Mouse (Mus musculus) forebrain, embryonic 14.5 days (tissue): ENCODE data around the gene Wdr24. TPM values are rescaled to one million over a fixed set of nuclear protein-coding genes. Genes with fewer than 3 reads are reported as not detected.
"Not testable (repeated sequence)": the region's sequence is repeated elsewhere in the genome, so short reads cannot be mapped to it uniquely, and the experiment has no call there.

ENCODE experiments used
- ATAC-seq: fragments of 200-750 bp; cut with Nextera tagmentation; 2 replicates; pipeline ENCODE4 v1.8.0; 2017; ENCODE audit warnings: mild to moderate bottlenecking, moderate library complexity
- DNase-seq: peaks from one replicate; pipeline ENCODE4 v3.0.0-alpha.2; 2015; ENCODE audit warnings: low spot score
- H3K27ac ChIP-seq: fragments of 300-500 bp; sonication (generic); 2 replicates; pipeline ENCODE4 v1.5.1; 2014; ENCODE audit warnings: low read depth, mild to moderate bottlenecking, control low read depth, low read length, moderate library complexity
- H3K27me3 ChIP-seq: fragments of 300-500 bp; sonication (generic); replicated peaks from 2 replicates; pipeline ENCODE4 v1.6.1; 2014; ENCODE audit warnings: low read length, control low read depth, mixed read lengths; ENCODE audit not compliant: control insufficient read depth, insufficient read depth
- H3K36me3 ChIP-seq: fragments of 300-500 bp; sonication (generic); 2 replicates; pipeline ENCODE4 v1.6.1; 2014; ENCODE audit warnings: low read length, control low read depth; ENCODE audit not compliant: control insufficient read depth, insufficient read depth
- H3K4me1 ChIP-seq: fragments of 300-500 bp; sonication (generic); 2 replicates; pipeline ENCODE4 v1.6.1; 2014; ENCODE audit warnings: antibody characterized with exemption, low read length, control low read depth; ENCODE audit not compliant: control insufficient read depth, insufficient read depth
- H3K4me2 ChIP-seq: fragments of 300-500 bp; sonication (generic); 2 replicates; pipeline ENCODE4 v1.6.1; 2014; ENCODE audit warnings: mild to moderate bottlenecking, control low read depth, low read length
- H3K4me3 ChIP-seq: fragments of 300-500 bp; sonication (generic); 2 replicates; pipeline ENCODE4 v1.5.1; 2014; ENCODE audit warnings: low read depth, low read length, control low read depth
- H3K9ac ChIP-seq: fragments of 300-500 bp; sonication (generic); 2 replicates; pipeline ENCODE4 v1.6.1; 2014; ENCODE audit warnings: mild to moderate bottlenecking, low read length, control low read depth, moderate library complexity
- H3K9me3 ChIP-seq: fragments of 300-500 bp; sonication (generic); replicated peaks from 2 replicates; pipeline ENCODE4 v1.6.1; 2016; ENCODE audit warnings: low read length, control low read depth, mixed read lengths; ENCODE audit not compliant: control insufficient read depth
- WGBS: fragments of 180-500 bp; shearing (Covaris S2); extraction: QIAGEN DNeasy Blood & Tissue Kit; methylation state at CpG from one replicate; pipeline ENCODE4 v1.1.7; 2014; 5-methylcytosine and 5-hydroxymethylcytosine counted together
- polyA plus RNA-seq: library from polyadenylated mRNA; unstranded; fragments of >200 nt; fragmentation: Nextera tagmentation; extraction: Ambion mirVana; gene quantifications from 2 replicates; pipeline ENCODE4 v1.2.1, GENCODE M21; 2014

The Wdr24 gene
- polyA plus RNA-seq, 1 experiment from 2014 or later: 33.3 TPM

- 13% methylated on average over 7 of the region's 7 CpGs for WGBS
- Histone ChIP-seq H3K36me3 (no peaks in the 10 kb centered on the region), H3K4me3 (peak overlapping the region; percentile 62), H3K27me3 (no peaks in the 10 kb centered on the region), H3K9me3 (no peaks in the 10 kb centered on the region), H3K9ac (peak overlapping the region; percentile 69), H3K4me1 (peaks cover 6% of the 10 kb centered on the region; the same call in 1 of the 2 replicates), H3K27ac (no peak overlapping the region), H3K4me2 (peak overlapping the region; percentile 99)
- ATAC-seq (no peak), DNase-seq (no peak)
These were observed 44.0 kb downstream of the Wdr24 start for GRCm38 (mm10) chr17:25867509-25867835.

DNA sequence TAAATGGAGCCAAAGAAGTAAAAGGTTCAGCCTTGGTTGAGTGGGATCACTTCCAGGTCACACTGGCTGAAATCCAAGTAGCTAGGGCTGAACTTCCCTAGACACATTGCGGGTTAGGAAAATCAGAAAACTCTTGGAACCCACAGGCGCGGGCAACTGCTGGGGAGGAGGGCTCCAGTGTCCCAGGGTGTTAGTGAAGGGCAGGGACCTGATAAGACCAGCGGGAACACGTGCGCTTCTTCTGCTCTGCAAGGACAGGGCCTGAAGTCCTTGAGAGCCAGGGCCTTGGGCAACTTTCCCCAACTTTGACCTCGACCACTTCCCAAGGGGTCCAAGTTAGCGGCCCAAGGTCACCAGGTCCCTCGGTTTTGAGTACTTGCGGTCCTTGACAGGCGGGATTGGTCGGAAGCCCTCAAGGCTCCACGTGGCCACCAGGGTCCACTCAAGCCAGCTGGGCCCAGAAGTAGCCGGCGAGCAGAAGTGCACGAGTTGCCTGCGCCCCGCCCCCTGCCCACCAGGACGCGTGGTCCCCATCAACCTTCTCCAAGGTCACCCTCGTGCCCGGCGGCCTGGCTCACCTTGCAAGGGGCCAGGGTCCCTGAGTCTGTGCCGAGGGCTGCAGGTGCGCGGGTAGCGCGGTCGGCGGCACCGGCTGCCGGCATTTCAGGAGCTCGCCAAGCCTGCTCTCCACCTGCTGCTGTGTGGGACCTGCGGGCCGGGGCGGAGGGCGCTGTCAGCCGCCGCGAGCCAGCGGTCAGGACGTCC, 44.6 kb downstream of the Wdr24 start:
- peak overlapping the region; percentile 99 for H3K4me2 ChIP-seq
- ATAC-seq (peak; percentile 51), DNase-seq (peak; percentile 17)
- H3K9me3 ChIP-seq: no peaks in the 10 kb centered on the region
- H3K4me3 ChIP-seq: peak overlapping the region; percentile 62
- H3K36me3 ChIP-seq: no peaks in the 10 kb centered on the region
- H3K9ac ChIP-seq: peak overlapping the region; percentile 69
- WGBS: 2% methylated on average over 41 of the region's 42 CpGs
- no peak overlapping the region for H3K27ac ChIP-seq
- peaks cover 6% of the 10 kb centered on the region; the same call in 1 of the 2 replicates for H3K4me1 ChIP-seq
- no peaks in the 10 kb centered on the region for H3K27me3 ChIP-seq

- H3K36me3 ChIP-seq: no peaks in the 10 kb centered on the region
- H3K27ac ChIP-seq: peak within 1 kb of the TSS; percentile 55; the same call in 1 of the 2 replicates
- DNase-seq (peak; percentile 91), ATAC-seq (peak; percentile 94)
- H3K4me3 ChIP-seq: peak within 1 kb of the TSS; percentile 62
- H3K9me3 ChIP-seq: no peaks in the 10 kb centered on the region
- WGBS: 0% methylated on average over 24 of the region's 24 CpGs
- peak within 1 kb of the TSS; percentile 99 for H3K4me2 ChIP-seq
- peak within 1 kb of the TSS; percentile 69 for H3K9ac ChIP-seq
- no peaks in the 10 kb centered on the region for H3K27me3 ChIP-seq
- peaks cover 6% of the 10 kb centered on the region; the same call in 1 of the 2 replicates for H3K4me1 ChIP-seq
These were observed 45.3 kb downstream of the Wdr24 start, which contains the start of gene Mcrip2 for GRCm38 (mm10) chr17:25868601-25869191. Mcrip2 (minus strand) TSS chr17:25868764.

GRCm38 (mm10) chr17:25869498-25869897, 46.1 kb downstream of the Wdr24 start:
- Histone ChIP-seq H3K4me1 (peaks cover 12% of the 10 kb centered on the region; the same call in 1 of the 2 replicates), H3K27ac (no peak overlapping the region), H3K4me3 (no peak overlapping the region), H3K36me3 (no peaks in the 10 kb centered on the region), H3K9ac (no peak overlapping the region), H3K27me3 (no peaks in the 10 kb centered on the region), H3K4me2 (no peak overlapping the region), H3K9me3 (no peaks in the 10 kb centered on the region)
- WGBS: 88% methylated on average over 8 of the region's 8 CpGs
- ATAC-seq (no peak), DNase-seq (no peak)

- H3K9me3 ChIP-seq: no peaks in the 10 kb centered on the region
- WGBS: 91% methylated on average over 2 of the region's 2 CpGs
- peaks cover 12% of the 10 kb centered on the region; the same call in 1 of the 2 replicates for H3K4me1 ChIP-seq
- no peaks in the 10 kb centered on the region for H3K27me3 ChIP-seq
- H3K36me3 ChIP-seq: no peaks in the 10 kb centered on the region
- DNase-seq (no peak), ATAC-seq (no peak)
- no peak overlapping the region for H3K9ac ChIP-seq
- H3K4me2 ChIP-seq: no peak overlapping the region
- no peak overlapping the region for H3K4me3 ChIP-seq
- H3K27ac ChIP-seq: no peak overlapping the region
These were observed 46.5 kb downstream of the Wdr24 start for GRCm38 (mm10) chr17:25869954-25870353.

DNA sequence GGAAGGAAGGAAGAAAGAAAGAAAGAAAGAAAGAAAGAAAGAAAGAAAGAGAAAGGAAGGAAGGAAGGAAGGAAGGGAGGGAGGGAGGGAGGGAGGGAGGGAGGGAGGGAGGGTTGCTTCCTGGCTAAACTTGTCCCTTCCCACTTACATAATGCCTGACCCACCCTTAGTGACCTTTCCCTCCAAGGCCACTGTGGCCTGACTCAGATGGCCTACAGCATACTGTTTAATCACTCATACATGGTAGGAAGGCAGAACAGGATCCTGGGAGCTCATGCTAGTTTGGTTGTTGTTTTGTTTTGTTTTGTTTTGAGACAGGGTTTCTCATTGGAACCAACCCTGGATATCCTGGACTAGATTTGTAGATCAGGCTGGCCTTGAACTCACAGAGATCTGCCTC, 48.1 kb downstream of the Wdr24 start:
- H3K4me2 ChIP-seq, H3K4me3 ChIP-seq, H3K27me3 ChIP-seq, DNase-seq, ATAC-seq, H3K36me3 ChIP-seq, H3K9me3 ChIP-seq, H3K9ac ChIP-seq, H3K27ac ChIP-seq: not testable (repeated sequence)
- peaks cover 18% of the 10 kb centered on the region for H3K4me1 ChIP-seq

DNA sequence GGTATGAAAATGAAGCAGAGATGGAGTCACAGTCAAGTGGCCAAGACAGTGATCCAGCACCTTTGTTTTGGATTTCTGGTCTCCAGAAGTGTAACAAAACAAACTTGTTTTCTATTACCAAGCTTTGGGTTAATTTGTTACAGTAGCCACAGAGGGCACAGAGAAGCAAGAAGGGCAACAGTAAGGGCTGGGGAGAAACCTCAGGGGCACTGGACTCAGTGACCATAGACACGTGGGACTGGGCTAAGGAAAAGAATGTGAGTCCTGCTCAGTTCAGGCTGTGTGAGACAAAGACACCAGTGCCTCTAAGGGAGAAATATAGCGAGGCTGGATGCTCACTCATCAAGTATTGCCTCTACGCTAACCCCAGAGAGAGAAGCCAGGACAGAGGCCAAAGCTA, 49.2 kb downstream of the Wdr24 start:
- WGBS: 86% methylated on average over 3 of the region's 3 CpGs
- ATAC-seq: no peak
- no peak overlapping the region for H3K9ac ChIP-seq

GRCm38 (mm10) chr17:25873405-25874147, 50.1 kb downstream of the Wdr24 start:
- Histone ChIP-seq H3K9me3 (no peaks in the 10 kb centered on the region), H3K27ac (no peak overlapping the region), H3K4me1 (peaks cover 13% of the 10 kb centered on the region), H3K36me3 (peaks cover 9% of the 10 kb centered on the region), H3K9ac (no peak overlapping the region), H3K4me2 (peak overlapping the region; percentile 88), H3K4me3 (peak overlapping the region; percentile 77), H3K27me3 (no peaks in the 10 kb centered on the region)
- WGBS: 86% methylated on average over 11 of the region's 11 CpGs
- DNase-seq (no peak), ATAC-seq (no peak)

More for the DNA sequence above, 49.2 kb downstream of the Wdr24 start:
- Histone ChIP-seq H3K4me1 (peaks cover 16% of the 10 kb centered on the region), H3K36me3 (no peaks in the 10 kb centered on the region; the same call in 1 of the 2 replicates), H3K27me3 (no peaks in the 10 kb centered on the region), H3K4me3 (no peak overlapping the region), H3K4me2 (no peak overlapping the region), H3K9me3 (no peaks in the 10 kb centered on the region), H3K27ac (no peak overlapping the region)
- DNase-seq: no peak
